Mouse (Mus musculus): ENCODE data around the gene Keap1. TPM values are rescaled to one million over a fixed set of nuclear protein-coding genes. Genes with fewer than 3 reads are reported as not detected.
"Not testable (repeated sequence)": the region's sequence is repeated elsewhere in the genome, so short reads cannot be mapped to it uniquely, and the experiment has no call there.

Keap1 gene
- polyA plus RNA-seq, 1 experiment from 2014 or later = 26.3 TPM

DNA sequence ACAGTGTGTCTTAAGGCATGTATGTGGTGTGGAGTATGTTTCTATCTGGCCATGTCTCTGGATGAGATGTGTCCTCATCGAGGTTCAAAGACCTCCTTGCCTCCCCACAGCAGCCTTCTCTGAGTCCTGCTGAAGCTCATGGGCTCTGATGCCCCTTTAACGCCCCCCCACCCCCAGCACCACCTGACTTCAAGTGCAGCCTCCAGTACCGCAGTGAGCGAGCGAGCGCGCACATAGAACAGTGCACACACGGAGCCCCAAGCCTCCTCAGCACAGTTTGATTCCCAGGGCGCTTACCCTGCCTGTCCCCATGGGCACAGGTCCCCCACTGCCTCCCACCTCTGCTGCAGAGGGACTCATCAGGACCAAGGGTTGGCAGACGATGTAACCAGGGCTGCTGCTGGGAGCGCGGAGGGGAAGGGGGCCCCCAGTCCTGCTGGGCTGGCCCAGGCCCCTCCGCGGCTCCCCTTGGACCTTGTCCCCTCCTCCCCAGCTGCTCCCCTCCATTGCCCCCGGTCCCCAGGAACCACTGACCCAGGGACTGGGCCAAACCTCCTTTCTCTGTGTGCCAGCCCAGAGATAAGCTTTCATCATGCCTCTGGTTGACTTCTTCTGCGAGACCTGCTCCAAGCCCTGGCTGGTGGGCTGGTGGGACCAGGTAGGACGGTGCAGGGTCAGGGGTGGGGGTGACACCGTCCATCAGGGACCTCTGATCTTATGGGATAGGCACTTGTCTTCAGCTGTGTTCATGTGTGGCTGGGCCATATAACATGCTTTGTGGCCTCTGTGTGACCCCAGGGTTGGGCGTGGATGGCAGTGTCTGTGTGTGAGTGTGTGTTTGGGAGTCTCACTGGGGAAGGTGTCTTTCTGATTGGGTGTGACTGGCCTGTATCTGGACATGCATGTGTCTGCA is 42.4 kb downstream of the Keap1 start:
- H3K9me3 ChIP-seq (ENCODE audit: control insufficient read depth, low read length) = no peaks in the 10 kb centered on the region
- ATAC-seq (ENCODE audit: low FRiP score) = peak; percentile 45
- peak overlapping the region; percentile 30 for H3K4me3 ChIP-seq (ENCODE audit: low read depth, low read length)
- peak overlapping the region; percentile 40 for H3K9ac ChIP-seq (ENCODE audit: low read length)
- H3K4me1 ChIP-seq (ENCODE audit: control insufficient read depth, insufficient read depth, low read length) = peaks cover 23% of the 10 kb centered on the region
- no peaks in the 10 kb centered on the region for H3K36me3 ChIP-seq (ENCODE audit: control insufficient read depth, insufficient read depth, low read length)
- H3K27ac ChIP-seq (ENCODE audit: low read depth, low read length) = no peak overlapping the region; the same call in 1 of the 2 replicates
- DNase-seq (ENCODE audit: low spot score, missing footprints) = peak; percentile 85
- H3K27me3 ChIP-seq (ENCODE audit: control insufficient read depth, insufficient read depth, low read length) = no peaks in the 10 kb centered on the region
- 30% methylated on average over 19 of the region's 19 CpGs for WGBS
- peak overlapping the region; percentile 44 for H3K4me2 ChIP-seq

DNA sequence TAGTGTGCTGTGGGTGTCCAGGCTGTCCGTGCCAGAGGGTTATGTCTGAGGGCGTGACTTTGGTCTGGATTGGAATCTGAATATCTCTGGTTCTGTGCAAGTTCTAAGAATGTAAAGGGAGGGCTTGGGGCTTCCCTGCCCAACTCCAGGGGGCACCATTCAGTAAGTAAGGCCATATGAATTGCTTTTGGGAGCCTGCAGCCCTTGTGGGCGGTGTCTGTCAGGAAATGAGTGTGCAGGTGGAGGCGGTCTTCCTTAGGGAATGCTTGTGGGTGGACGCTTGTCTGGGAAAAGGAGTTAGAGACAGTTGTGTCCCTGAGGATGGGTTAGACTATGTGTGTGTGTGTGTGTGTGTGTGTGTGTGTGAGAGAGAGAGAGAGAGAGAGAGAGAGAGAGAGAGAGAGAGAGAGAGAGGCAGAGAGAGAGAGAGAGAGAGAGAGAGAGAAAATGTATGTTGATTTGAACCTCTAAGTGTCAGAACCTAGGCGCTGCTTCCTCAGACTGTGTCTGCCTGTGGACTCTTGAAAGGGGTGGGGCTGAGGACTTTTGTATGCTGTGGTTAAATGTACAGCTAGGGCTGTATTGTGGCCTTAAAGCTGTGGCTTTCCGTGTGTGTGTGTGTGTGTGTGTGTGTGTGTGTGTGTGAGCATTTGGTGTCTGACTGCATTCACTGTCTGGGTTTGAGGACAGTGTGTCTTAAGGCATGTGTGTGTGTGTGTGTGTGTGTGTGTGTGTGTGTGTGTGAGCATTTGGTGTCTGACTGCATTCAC is 43.2 kb downstream of the Keap1 start:
- H3K36me3 ChIP-seq (ENCODE audit: control insufficient read depth, insufficient read depth, low read length); H3K27ac ChIP-seq (ENCODE audit: low read depth, low read length); H3K9ac ChIP-seq (ENCODE audit: low read length); H3K9me3 ChIP-seq (ENCODE audit: control insufficient read depth, low read length); H3K4me3 ChIP-seq (ENCODE audit: low read depth, low read length); H3K4me2 ChIP-seq; ATAC-seq (ENCODE audit: low FRiP score); H3K27me3 ChIP-seq (ENCODE audit: control insufficient read depth, insufficient read depth, low read length): not testable (repeated sequence)
- H3K4me1 ChIP-seq (ENCODE audit: control insufficient read depth, insufficient read depth, low read length) = peaks cover 23% of the 10 kb centered on the region
- peak; percentile 76 for DNase-seq (ENCODE audit: low spot score, missing footprints)
- 62% methylated on average over 7 of the region's 7 CpGs for WGBS

DNA sequence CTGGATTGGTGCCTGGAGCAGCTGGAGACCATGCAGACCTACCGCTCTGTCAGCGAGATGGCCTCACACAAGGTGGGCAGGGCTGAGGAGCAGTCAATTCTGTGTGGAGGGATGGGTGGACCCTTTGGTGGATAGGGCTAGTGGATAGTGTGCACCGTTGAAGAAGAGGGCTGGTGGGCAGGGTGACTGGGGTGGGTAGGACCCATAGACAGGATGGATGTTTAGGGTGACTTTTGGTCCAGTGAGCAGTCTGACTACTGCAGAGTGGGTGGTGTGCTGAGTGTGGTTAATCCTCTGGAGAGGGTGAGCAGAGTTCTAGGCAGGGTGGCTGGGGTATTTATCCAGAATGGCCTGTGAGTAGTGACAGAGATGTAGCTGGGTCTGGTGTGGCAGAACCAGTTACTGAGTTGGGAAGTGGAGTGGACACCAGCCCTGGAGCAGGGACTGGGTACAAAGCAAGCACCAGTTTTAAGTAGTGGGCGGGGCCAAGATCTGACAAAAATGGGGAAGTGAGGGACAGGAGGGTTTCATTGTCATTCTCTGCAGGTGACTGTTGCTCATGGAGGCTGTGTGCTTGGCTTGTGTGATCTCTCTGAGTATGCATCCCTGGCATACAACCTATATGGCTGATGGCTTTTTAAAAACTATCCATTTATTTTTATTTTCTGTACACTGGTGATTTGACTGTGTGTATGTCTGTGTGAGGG is 44.2 kb downstream of the Keap1 start:
- no peak overlapping the region for H3K27ac ChIP-seq (ENCODE audit: low read depth, low read length)
- no peak overlapping the region for H3K9ac ChIP-seq (ENCODE audit: low read length)
- WGBS = 79% methylated on average over 4 of the region's 4 CpGs
- no peak overlapping the region for H3K4me3 ChIP-seq (ENCODE audit: low read depth, low read length)
- no peaks in the 10 kb centered on the region for H3K36me3 ChIP-seq (ENCODE audit: control insufficient read depth, insufficient read depth, low read length)
- no peak for ATAC-seq (ENCODE audit: low FRiP score)
- H3K9me3 ChIP-seq (ENCODE audit: control insufficient read depth, low read length) = no peaks in the 10 kb centered on the region
- peaks cover 23% of the 10 kb centered on the region for H3K4me1 ChIP-seq (ENCODE audit: control insufficient read depth, insufficient read depth, low read length)
- no peak overlapping the region for H3K4me2 ChIP-seq
- no peaks in the 10 kb centered on the region for H3K27me3 ChIP-seq (ENCODE audit: control insufficient read depth, insufficient read depth, low read length)
- peak; percentile 68 for DNase-seq (ENCODE audit: low spot score, missing footprints)

DNA sequence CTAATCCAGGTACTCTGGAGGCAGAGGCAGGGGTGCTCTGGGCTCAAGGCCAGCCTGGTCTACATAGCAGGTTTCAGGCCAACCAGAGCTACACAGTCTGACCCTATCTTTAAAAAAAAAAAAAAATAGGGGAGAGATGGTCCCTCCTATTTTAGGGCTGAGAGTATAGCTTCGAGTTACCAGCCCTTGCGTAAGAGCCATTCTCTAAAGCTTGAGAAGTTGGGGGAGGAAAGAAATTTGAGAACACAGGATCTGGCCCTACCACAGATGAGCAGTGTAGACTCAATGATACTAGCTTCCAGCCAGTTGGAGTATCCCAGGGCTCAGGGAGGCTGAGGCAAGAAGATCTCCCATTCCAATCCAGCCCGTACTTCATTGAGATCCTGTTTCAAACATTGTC is 45.4 kb downstream of the Keap1 start:
- 83% methylated on average over 3 of the region's 3 CpGs for WGBS
- H3K4me2 ChIP-seq = no peak overlapping the region

DNA sequence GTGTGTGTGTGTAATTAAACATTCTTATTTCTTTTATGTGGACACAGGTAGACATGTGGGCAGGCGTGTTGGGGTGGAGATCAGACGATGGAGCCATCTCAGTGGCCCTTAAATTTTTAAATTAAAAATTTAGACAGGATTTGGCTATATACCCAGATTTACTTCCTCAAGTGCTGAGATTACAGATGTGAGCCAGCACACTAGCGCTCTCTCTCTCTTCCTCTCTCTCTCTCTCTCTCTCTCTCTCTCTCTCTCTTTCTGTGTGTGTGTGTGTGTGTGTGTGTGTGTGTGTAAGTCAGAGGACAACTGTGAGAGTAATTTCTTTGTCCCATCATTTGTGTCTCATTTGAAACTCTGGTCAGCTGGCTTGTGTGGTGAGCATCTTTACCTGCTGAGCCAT is 48.5 kb downstream of the Keap1 start:
- H3K27ac ChIP-seq (ENCODE audit: low read depth, low read length) = no peak overlapping the region
- H3K4me2 ChIP-seq = no peak overlapping the region
- no peaks in the 10 kb centered on the region for H3K36me3 ChIP-seq (ENCODE audit: control insufficient read depth, insufficient read depth, low read length)
- DNase-seq (ENCODE audit: low spot score, missing footprints) (peak; percentile 70), ATAC-seq (ENCODE audit: low FRiP score) (no peak)
- no peak overlapping the region for H3K4me3 ChIP-seq (ENCODE audit: low read depth, low read length)
- H3K27me3 ChIP-seq (ENCODE audit: control insufficient read depth, insufficient read depth, low read length) = no peaks in the 10 kb centered on the region
- H3K4me1 ChIP-seq (ENCODE audit: control insufficient read depth, insufficient read depth, low read length) = peaks cover 1% of the 10 kb centered on the region
- WGBS = 81% methylated on average over 3 of the region's 3 CpGs
- H3K9me3 ChIP-seq (ENCODE audit: control insufficient read depth, low read length) = no peaks in the 10 kb centered on the region
- H3K9ac ChIP-seq (ENCODE audit: low read length) = no peak overlapping the region

More for the DNA sequence above, 45.4 kb downstream of the Keap1 start:
- ATAC-seq (ENCODE audit: low FRiP score) (no peak), DNase-seq (ENCODE audit: low spot score, missing footprints) (no peak)
- Histone ChIP-seq H3K9me3 (ENCODE audit: control insufficient read depth, low read length) (no peaks in the 10 kb centered on the region), H3K27ac (ENCODE audit: low read depth, low read length) (no peak overlapping the region), H3K27me3 (ENCODE audit: control insufficient read depth, insufficient read depth, low read length) (no peaks in the 10 kb centered on the region), H3K9ac (ENCODE audit: low read length) (no peak overlapping the region), H3K4me1 (ENCODE audit: control insufficient read depth, insufficient read depth, low read length) (peaks cover 23% of the 10 kb centered on the region), H3K36me3 (ENCODE audit: control insufficient read depth, insufficient read depth, low read length) (no peaks in the 10 kb centered on the region), H3K4me3 (ENCODE audit: low read depth, low read length) (no peak overlapping the region)

DNA sequence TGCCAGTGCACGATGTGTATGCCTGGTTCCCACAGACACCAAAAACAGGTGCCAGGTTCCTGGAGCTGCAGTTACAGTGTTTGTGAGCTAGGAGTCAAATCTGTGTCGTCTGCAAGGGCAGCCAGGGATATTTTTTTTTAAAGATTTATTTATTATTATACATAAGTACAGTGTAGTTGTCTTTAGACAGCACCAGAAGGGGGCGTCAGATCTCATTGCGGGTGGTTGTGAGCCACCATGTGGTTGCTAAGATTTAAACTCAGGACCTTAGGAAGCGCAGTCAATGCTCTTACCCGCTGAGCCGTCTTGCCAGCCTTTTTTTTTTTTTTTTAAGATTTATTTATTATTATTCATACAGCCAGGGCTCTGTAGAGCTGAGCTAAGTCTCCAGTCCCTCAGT is 49.3 kb downstream of the Keap1 start:
- no peak overlapping the region for H3K4me3 ChIP-seq (ENCODE audit: low read depth, low read length)
- 45% methylated on average over 7 of the region's 7 CpGs for WGBS
- no peak overlapping the region for H3K9ac ChIP-seq (ENCODE audit: low read length)
- H3K9me3 ChIP-seq (ENCODE audit: control insufficient read depth, low read length) = no peaks in the 10 kb centered on the region
- H3K4me1 ChIP-seq (ENCODE audit: control insufficient read depth, insufficient read depth, low read length) = no peaks in the 10 kb centered on the region; the same call in 1 of the 2 replicates
- no peaks in the 10 kb centered on the region for H3K27me3 ChIP-seq (ENCODE audit: control insufficient read depth, insufficient read depth, low read length)
- ATAC-seq (ENCODE audit: low FRiP score) = no peak
- no peak overlapping the region for H3K27ac ChIP-seq (ENCODE audit: low read depth, low read length)
- H3K4me2 ChIP-seq = no peak overlapping the region
- DNase-seq (ENCODE audit: low spot score, missing footprints) = peak; percentile 78
- H3K36me3 ChIP-seq (ENCODE audit: control insufficient read depth, insufficient read depth, low read length) = no peaks in the 10 kb centered on the region

DNA sequence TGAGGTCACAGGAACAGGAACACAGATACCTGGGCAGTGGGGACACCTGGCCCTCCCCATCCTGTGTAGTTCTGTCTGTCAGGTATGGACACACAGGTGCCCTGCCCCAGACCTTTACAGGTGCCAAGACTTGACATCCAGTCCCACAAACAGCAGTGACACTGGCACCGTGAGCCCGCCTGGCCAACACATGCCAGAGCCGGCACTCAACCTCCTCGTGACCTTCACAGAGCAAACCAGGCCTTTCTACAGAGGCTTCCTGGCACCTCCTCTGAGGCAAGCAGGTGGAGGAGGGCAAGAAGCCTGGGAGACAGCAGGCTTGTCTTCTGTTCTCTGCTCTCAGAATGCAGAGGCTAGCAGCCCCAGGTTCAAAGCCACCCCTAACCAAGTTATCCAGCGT is 53.7 kb downstream of the Keap1 start:
- H3K4me3 ChIP-seq (ENCODE audit: low read depth, low read length) = no peak overlapping the region
- DNase-seq (ENCODE audit: low spot score, missing footprints) = peak; percentile 57
- ATAC-seq (ENCODE audit: low FRiP score) = no peak
- peaks cover 20% of the 10 kb centered on the region for H3K27me3 ChIP-seq (ENCODE audit: control insufficient read depth, insufficient read depth, low read length)
- no peaks in the 10 kb centered on the region for H3K9me3 ChIP-seq (ENCODE audit: control insufficient read depth, low read length)
- WGBS = 87% methylated on average over 5 of the region's 5 CpGs
- no peak overlapping the region for H3K4me2 ChIP-seq
- H3K27ac ChIP-seq (ENCODE audit: low read depth, low read length) = no peak overlapping the region
- H3K4me1 ChIP-seq (ENCODE audit: control insufficient read depth, insufficient read depth, low read length) = no peaks in the 10 kb centered on the region; the same call in 1 of the 2 replicates
- no peak overlapping the region for H3K9ac ChIP-seq (ENCODE audit: low read length)
- H3K36me3 ChIP-seq (ENCODE audit: control insufficient read depth, insufficient read depth, low read length) = no peaks in the 10 kb centered on the region

DNA sequence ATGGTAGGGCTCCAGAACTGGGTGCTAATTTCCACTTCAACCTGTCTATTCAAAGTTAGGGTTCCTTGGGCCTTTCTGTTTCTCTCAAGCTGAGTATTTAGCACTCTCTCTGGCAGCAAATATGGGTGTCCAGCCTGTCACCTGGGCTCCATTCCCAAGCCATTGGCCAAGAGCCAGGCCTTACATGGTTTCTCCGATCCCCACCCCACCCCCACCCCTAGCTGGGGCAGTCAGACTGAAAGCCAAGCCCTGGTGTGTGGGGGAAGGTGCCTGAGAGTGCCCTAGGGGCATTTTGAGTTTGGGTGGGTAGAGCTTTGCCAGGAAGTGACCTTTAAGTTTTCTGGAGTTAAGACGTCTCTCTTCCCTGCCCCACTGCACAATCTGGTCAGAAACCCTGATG is 54.4 kb downstream of the Keap1 start:
- peaks cover 20% of the 10 kb centered on the region for H3K27me3 ChIP-seq (ENCODE audit: control insufficient read depth, insufficient read depth, low read length)

More for the DNA sequence above, 54.4 kb downstream of the Keap1 start:
- WGBS = 43% methylated on average over 2 of the region's 2 CpGs
- DNase-seq (ENCODE audit: low spot score, missing footprints) (no peak), ATAC-seq (ENCODE audit: low FRiP score) (no peak)
- Histone ChIP-seq H3K36me3 (ENCODE audit: control insufficient read depth, insufficient read depth, low read length) (no peaks in the 10 kb centered on the region), H3K4me2 (no peak overlapping the region), H3K9me3 (ENCODE audit: control insufficient read depth, low read length) (no peaks in the 10 kb centered on the region), H3K4me1 (ENCODE audit: control insufficient read depth, insufficient read depth, low read length) (no peaks in the 10 kb centered on the region), H3K27ac (ENCODE audit: low read depth, low read length) (no peak overlapping the region), H3K9ac (ENCODE audit: low read length) (no peak overlapping the region), H3K4me3 (ENCODE audit: low read depth, low read length) (no peak overlapping the region)
